Mouse (Mus musculus): ENCODE data around the gene Rasgrf1.
"Not testable (repeated sequence)": the region's sequence is repeated elsewhere in the genome, so short reads cannot be mapped to it uniquely, and the experiment has no call there.

The Rasgrf1 gene

GRCm38 (mm10) chr9:90036313-90036712 is 126.6 kb downstream of the Rasgrf1 start:
- no peak for DNase-seq (ENCODE audit: low spot score in 2 of 2)

GRCm38 (mm10) chr9:90038535-90038934 is 128.8 kb downstream of the Rasgrf1 start:
- no peak for DNase-seq (ENCODE audit: low spot score in 2 of 2)

- DNase-seq (ENCODE audit: low spot score in 2 of 2) = no peak
Measured at GRCm38 (mm10) chr9:90040916-90041315, 131.2 kb downstream of the Rasgrf1 start.

- no peak for DNase-seq (ENCODE audit: low spot score in 2 of 2)
Measured at GRCm38 (mm10) chr9:90041556-90041955, 131.8 kb downstream of the Rasgrf1 start.

GRCm38 (mm10) chr9:90042906-90043305 is 133.2 kb downstream of the Rasgrf1 start:
- DNase-seq (ENCODE audit: low spot score in 2 of 2) = not testable (repeated sequence)

- DNase-seq (ENCODE audit: low spot score in 2 of 2) = no peak
Measured at GRCm38 (mm10) chr9:90045191-90045590, 135.5 kb downstream of the Rasgrf1 start.

- no peak for DNase-seq (ENCODE audit: low spot score in 2 of 2)
Measured at GRCm38 (mm10) chr9:90047937-90048627, 138.4 kb downstream of the Rasgrf1 start.

- no peak for DNase-seq (ENCODE audit: low spot score in 2 of 2)
Measured at GRCm38 (mm10) chr9:90053852-90054251, 144.1 kb downstream of the Rasgrf1 start, which contains the start of gene Ctsh. Ctsh (plus strand) TSS chr9:90054152.

GRCm38 (mm10) chr9:90054371-90055145 is 144.8 kb downstream of the Rasgrf1 start:
- no peak for DNase-seq (ENCODE audit: low spot score in 2 of 2)

- DNase-seq (ENCODE audit: low spot score in 2 of 2) = no peak
Measured at GRCm38 (mm10) chr9:90055409-90055808, 145.7 kb downstream of the Rasgrf1 start.

GRCm38 (mm10) chr9:90055911-90056310 is 146.2 kb downstream of the Rasgrf1 start:
- no peak for DNase-seq (ENCODE audit: low spot score in 2 of 2)

GRCm38 (mm10) chr9:90056716-90057115 is 147.0 kb downstream of the Rasgrf1 start:
- DNase-seq (ENCODE audit: low spot score in 2 of 2) = no peak

GRCm38 (mm10) chr9:90059828-90060573 is 150.3 kb downstream of the Rasgrf1 start:
- no peak for DNase-seq (ENCODE audit: low spot score in 2 of 2)

- DNase-seq (ENCODE audit: low spot score in 2 of 2) = no peak
Measured at GRCm38 (mm10) chr9:90060574-90060875, 150.8 kb downstream of the Rasgrf1 start.

GRCm38 (mm10) chr9:90060932-90061331 is 151.2 kb downstream of the Rasgrf1 start:
- DNase-seq (ENCODE audit: low spot score in 2 of 2) = not testable (repeated sequence)

- DNase-seq (ENCODE audit: low spot score in 2 of 2) = no peak
Measured at GRCm38 (mm10) chr9:90067341-90067740, 157.6 kb downstream of the Rasgrf1 start.

GRCm38 (mm10) chr9:90068786-90069185 is 159.1 kb downstream of the Rasgrf1 start:
- no peak for DNase-seq (ENCODE audit: low spot score in 2 of 2)

GRCm38 (mm10) chr9:90069485-90069884 is 159.8 kb downstream of the Rasgrf1 start:
- no peak for DNase-seq (ENCODE audit: low spot score in 2 of 2)

- no peak for DNase-seq (ENCODE audit: low spot score in 2 of 2)
Measured at GRCm38 (mm10) chr9:90070174-90070573, 160.5 kb downstream of the Rasgrf1 start.

- DNase-seq (ENCODE audit: low spot score in 2 of 2) = no peak
Measured at GRCm38 (mm10) chr9:90075336-90075735, 165.6 kb downstream of the Rasgrf1 start.

GRCm38 (mm10) chr9:90076131-90076530 is 166.4 kb downstream of the Rasgrf1 start:
- DNase-seq (ENCODE audit: low spot score in 2 of 2) = no peak
